Mouse (Mus musculus) myocyte (in vitro differentiated cells): ENCODE results near the gene Cbarp.

Experiments used
- MAX ChIP-seq: IDR thresholded peaks from one replicate; pipeline ENCODE4 v1.6.1; 2011; ENCODE audit warnings: low read depth, mild to moderate bottlenecking, control low read depth
- POLR2A ChIP-seq: IDR thresholded peaks from one replicate; pipeline ENCODE4 v1.6.1; 2011; ENCODE audit warnings: low read depth, mild to moderate bottlenecking, control low read depth, moderate library complexity; ENCODE audit not compliant: insufficient read length
- REST ChIP-seq: IDR thresholded peaks from one replicate; pipeline ENCODE4 v1.6.1; 2011; ENCODE audit warnings: mild to moderate bottlenecking, control low read depth, moderate library complexity; ENCODE audit not compliant: insufficient read depth, insufficient read length
- TCF12 ChIP-seq: IDR thresholded peaks from one replicate; pipeline ENCODE4 v1.6.1; 2011; ENCODE audit warnings: mild to moderate bottlenecking, control low read depth; ENCODE audit not compliant: poor library complexity, insufficient read depth, severe bottlenecking

DNA sequence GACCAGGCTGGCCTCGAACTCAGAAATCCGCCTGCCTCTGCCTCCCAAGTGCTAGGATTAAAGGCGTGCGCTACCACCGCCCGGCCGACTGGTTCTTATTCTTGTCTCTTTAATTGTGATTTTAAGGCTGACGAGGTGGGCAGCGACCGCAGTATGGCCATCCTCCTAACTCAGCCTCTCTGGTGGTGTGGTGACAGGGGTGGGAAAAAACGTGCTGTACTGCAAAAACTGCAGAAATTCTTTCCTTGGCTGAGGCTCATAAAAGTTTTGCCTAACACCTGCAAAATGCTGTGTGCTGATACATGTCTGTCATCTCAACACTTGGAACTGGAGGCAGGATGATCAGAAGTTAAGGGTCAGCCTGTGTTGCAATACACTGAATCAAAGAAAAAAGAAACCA, 32.7 kb upstream of the Cbarp start:
- TF ChIP-seq TCF12 (no peak), POLR2A (no peak), REST (no peak), MAX (no peak)
